Mouse (Mus musculus) C2C12 (cell line): ENCODE measurements around the gene Tyk2. TPM values are rescaled to one million over a fixed set of nuclear protein-coding genes. Genes with fewer than 3 reads are reported as not detected.

Experiments
- H3K27me3 ChIP-seq: one replicate; pipeline ENCODE4 v1.6.1; 2011; ENCODE audit not compliant: control insufficient read depth, insufficient read depth, insufficient read length
- H3K36me3 ChIP-seq: one replicate; pipeline ENCODE4 v1.6.1; 2011; ENCODE audit not compliant: control insufficient read depth, insufficient read depth
- H3K4me3 ChIP-seq: one replicate; pipeline ENCODE4 v1.5.1; 2011; ENCODE audit warnings: mild to moderate bottlenecking, control low read depth; ENCODE audit not compliant: poor library complexity, insufficient read depth, severe bottlenecking
- H3K79me2 ChIP-seq: one replicate; pipeline ENCODE4 v1.6.1; 2011; ENCODE audit not compliant: control insufficient read depth, insufficient read depth
- H3K79me3 ChIP-seq: one replicate; pipeline ENCODE4 v1.6.1; 2011; ENCODE audit warnings: low read depth, control low read depth
- H3ac ChIP-seq: one replicate; pipeline ENCODE3; 2011; ENCODE audit warnings: low read depth; ENCODE audit not compliant: control insufficient read depth, insufficient read length
- CEBPB ChIP-seq: IDR thresholded peaks from one replicate; pipeline ENCODE4 v1.6.1; 2011; ENCODE audit warnings: low read depth, mild to moderate bottlenecking, control low read depth, moderate library complexity
- CTCF ChIP-seq: IDR thresholded peaks from one replicate; pipeline ENCODE4 v1.5.1; 2011; ENCODE audit not compliant: control insufficient read depth, insufficient read depth, insufficient read length
- FOSL1 ChIP-seq: IDR thresholded peaks from one replicate; pipeline ENCODE4 v1.8.0; 2011; ENCODE audit warnings: mild to moderate bottlenecking, low read length; ENCODE audit not compliant: poor library complexity, insufficient read depth, severe bottlenecking
- MAX ChIP-seq: IDR thresholded peaks from one replicate; pipeline ENCODE4 v1.6.1; 2011; ENCODE audit warnings: mild to moderate bottlenecking, control low read depth
- MYOD1 ChIP-seq: IDR thresholded peaks from one replicate; pipeline ENCODE4 v1.6.1; 2011; ENCODE audit warnings: low read depth; ENCODE audit not compliant: control insufficient read depth, insufficient read length
- MYOG ChIP-seq: IDR thresholded peaks from one replicate; pipeline ENCODE4 v1.6.1; 2011; ENCODE audit not compliant: control insufficient read depth, insufficient read length; ENCODE audit errors: extremely low read depth
- USF1 ChIP-seq: IDR thresholded peaks from one replicate; pipeline ENCODE4 v1.6.1; 2011; ENCODE audit warnings: low read depth, mild to moderate bottlenecking, control low read depth, moderate library complexity
- polyA plus RNA-seq: library from polyadenylated mRNA; unstranded; fragments of >200 nt; fragmentation: generic; extraction: Trizol; gene quantifications from one replicate; pipeline ENCODE4 v1.2.1, GENCODE M21; 2012; ENCODE audit warnings: missing spikeins

Tyk2 gene
- polyA plus RNA-seq, 1 experiment, result 8.7 TPM

DNA sequence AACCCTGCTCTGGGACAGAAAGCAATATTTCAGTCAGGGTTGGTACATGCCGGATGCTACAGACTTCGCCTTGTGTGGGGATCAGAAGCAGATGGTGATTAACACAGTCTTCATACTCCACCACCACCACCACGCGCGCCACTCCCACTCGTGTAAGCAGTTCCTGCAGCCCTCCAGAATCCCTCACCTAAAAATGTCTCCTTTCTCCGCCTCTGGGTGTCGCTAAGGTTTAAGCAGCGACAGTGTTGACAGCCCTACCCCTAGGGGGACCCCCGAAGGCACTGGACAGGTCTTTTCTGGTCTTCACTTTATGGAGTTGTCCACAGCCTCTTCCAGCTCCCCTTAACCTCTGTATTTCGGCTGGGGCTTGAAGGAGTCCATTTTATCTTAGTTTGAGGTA, 21.7 kb upstream of the Tyk2 start:
- TF ChIP-seq CTCF (peak; percentile 81), MYOG (no peak), MAX (no peak)
- Histone ChIP-seq H3ac (no peak overlapping the region), H3K36me3 (no peaks in the 10 kb centered on the region), H3K79me2 (peaks cover 20% of the 10 kb centered on the region), H3K4me3 (no peak overlapping the region), H3K27me3 (no peaks in the 10 kb centered on the region), H3K79me3 (peaks cover 18% of the 10 kb centered on the region)

DNA sequence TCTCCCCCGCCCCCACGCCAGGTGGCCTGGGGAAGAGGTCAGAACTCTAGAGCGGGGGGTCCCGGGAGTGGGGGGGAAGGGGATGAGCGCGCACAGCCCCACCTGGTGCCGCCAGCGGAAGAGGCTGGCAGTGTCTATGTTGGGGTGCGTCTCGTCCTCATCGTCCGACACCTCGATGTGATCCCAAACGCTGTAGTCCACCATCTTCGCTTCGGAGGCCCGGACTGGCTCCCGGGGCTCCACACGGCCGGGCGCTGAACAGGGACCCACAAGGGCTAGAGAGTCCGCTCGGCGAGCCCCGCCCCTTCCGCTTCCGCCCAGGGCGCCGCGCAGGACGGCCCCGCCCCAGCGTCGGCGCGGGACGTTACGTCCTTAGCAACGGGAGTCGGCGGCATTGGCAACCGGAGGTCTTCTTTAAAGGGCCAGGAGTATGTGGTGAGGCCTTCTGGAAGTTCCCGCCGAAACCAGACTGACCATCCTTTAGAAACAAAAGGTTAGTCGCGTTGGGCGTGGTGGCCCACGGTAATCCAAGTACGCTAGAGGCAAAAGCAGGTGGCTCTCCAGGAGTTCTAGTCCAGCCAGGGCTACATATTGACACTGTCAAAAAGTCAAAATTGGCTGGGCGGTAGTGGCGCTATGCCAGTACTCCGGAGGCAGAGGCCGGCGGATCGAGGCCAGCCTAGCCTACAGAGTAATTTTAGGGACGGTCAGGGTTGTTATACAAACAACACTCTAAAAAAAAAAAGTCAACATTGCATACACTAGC, 18.8 kb upstream of the Tyk2 start, which contains the start of gene Cdc37:
Gene Cdc37 (minus strand): TSS at position 329 of the 766 bp plus-strand sequence.
- H3K27me3 ChIP-seq, result no peaks in the 10 kb centered on the region
- TF ChIP-seq MAX (no peak), FOSL1 (no peak), USF1 (no peak), MYOG (no peak), MYOD1 (no peak), CEBPB (no peak), CTCF (no peak)
- H3K4me3 ChIP-seq, result peak within 1 kb of the TSS; percentile 91
- H3ac ChIP-seq, result peak within 1 kb of the TSS; percentile 96
- H3K79me2 ChIP-seq, result peaks cover 49% of the 10 kb centered on the region
- peaks cover 46% of the 10 kb centered on the region for H3K79me3 ChIP-seq
- peaks cover 18% of the 10 kb centered on the region for H3K36me3 ChIP-seq

DNA sequence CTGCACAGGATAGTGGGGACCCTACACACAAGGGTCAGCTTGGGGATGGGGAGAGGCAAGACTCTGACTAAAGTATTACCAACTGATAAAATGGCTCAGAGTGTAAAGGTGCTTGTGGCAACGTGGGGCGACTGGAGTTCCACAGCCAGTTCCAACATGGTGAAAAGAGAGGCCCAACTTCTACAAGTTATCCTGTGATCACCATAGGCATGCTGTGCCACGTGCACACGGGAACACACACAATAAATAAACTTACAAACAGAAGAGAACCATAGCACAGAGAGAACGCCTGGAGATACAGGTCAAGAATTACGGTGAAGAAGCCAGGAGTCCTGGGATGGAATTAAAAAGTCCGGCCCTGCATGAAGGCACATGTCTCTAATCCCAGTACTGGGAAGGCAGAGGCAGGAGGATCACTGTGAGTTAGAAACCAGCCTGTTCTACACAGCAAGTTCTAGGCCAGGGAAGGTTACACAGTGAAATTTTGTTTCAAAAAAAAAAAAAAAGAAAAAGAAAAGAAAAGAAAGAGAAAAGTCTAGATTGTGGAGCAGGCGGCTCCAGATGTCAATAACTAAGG, 18.1 kb upstream of the Tyk2 start:
- H3K36me3 ChIP-seq, result peaks cover 24% of the 10 kb centered on the region
- peaks cover 56% of the 10 kb centered on the region for H3K79me2 ChIP-seq
- no peaks in the 10 kb centered on the region for H3K27me3 ChIP-seq
- H3K79me3 ChIP-seq, result peaks cover 53% of the 10 kb centered on the region
- H3K4me3 ChIP-seq, result peak overlapping the region; percentile 91
- H3ac ChIP-seq, result peak overlapping the region; percentile 96
- no peak for TF ChIP-seq MAX
- TF ChIP-seq USF1, result no peak
- no peak for TF ChIP-seq MYOD1
- TF ChIP-seq MYOG, result no peak
- TF ChIP-seq CEBPB, result no peak
- no peak for TF ChIP-seq FOSL1
- TF ChIP-seq CTCF, result no peak

DNA sequence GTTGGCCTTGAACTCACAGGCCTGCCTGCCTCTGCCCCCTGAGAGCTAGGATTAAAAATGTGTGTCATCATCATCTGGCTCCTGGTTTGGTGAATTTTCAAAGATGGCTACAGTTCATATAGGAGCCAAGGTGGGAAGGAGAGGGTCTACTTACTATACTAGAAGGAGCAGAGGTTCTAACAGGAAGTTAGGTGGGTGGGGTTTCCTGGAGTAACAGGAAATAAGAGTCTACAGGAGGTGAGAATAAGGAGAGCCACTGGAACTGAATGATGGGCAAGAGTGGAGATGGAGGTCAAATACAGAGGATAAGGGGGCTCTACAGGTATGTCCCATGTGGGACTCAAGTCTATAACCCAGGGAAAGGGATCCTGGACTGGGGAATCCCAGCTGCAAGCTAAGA, 17.4 kb upstream of the Tyk2 start:
- peaks cover 29% of the 10 kb centered on the region for H3K36me3 ChIP-seq
- TF ChIP-seq FOSL1, result no peak
- no peak for TF ChIP-seq MYOG
- no peak for TF ChIP-seq MAX
- no peak for TF ChIP-seq CEBPB
- no peak for TF ChIP-seq CTCF
- TF ChIP-seq USF1, result no peak
- TF ChIP-seq MYOD1, result no peak
- peak overlapping the region; percentile 91 for H3K4me3 ChIP-seq
- no peaks in the 10 kb centered on the region for H3K27me3 ChIP-seq
- H3ac ChIP-seq, result peak overlapping the region; percentile 19
- H3K79me3 ChIP-seq, result peaks cover 56% of the 10 kb centered on the region
- H3K79me2 ChIP-seq, result peaks cover 63% of the 10 kb centered on the region

DNA sequence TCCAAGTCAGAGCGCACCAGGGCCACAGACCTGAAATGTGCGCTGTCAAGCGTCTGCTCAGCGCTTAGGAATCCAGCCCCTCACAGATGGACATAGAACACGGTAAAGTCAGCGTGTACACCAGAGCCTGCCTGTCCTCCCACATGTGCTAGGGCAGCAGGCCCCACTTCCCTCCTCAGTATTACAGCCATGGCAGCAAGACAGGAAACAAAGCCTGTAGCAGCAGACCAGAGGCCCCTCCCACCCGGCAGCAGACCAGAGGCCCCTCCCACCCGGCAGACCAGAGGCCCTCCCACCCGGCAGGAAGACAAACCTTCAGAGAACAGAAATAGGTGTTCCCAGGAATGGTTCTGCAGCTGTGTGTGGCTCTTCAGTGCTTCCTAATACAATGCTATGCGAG, 15.7 kb upstream of the Tyk2 start:
- H3K27me3 ChIP-seq, result no peaks in the 10 kb centered on the region
- H3ac ChIP-seq, result no peak overlapping the region
- H3K4me3 ChIP-seq, result no peak overlapping the region
- H3K79me3 ChIP-seq, result peaks cover 59% of the 10 kb centered on the region
- H3K79me2 ChIP-seq, result peaks cover 70% of the 10 kb centered on the region
- H3K36me3 ChIP-seq, result peaks cover 43% of the 10 kb centered on the region
- TF ChIP-seq MYOD1, result no peak
- TF ChIP-seq CEBPB, result no peak
- no peak for TF ChIP-seq MAX
- no peak for TF ChIP-seq USF1
- TF ChIP-seq CTCF, result no peak
- TF ChIP-seq MYOG, result no peak
- TF ChIP-seq FOSL1, result no peak

DNA sequence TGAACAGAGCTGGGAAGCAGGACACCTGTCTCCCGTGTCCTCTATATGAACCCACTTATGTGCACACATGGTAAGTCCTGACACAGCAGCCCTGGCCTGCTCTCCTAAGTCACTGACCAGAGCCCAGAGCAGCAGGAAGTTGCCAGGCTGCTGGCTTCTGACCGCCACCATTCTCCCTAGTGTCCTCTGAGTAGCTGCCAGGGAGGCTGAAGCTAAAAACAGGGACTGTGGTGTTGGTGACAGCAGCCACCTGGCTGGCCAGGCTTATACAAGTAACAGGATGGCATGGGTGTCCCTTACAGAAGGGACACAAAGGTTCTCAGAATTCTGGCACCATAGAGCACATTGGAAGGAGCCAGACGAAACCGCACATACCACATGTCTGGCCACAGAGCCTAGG, 14.4 kb upstream of the Tyk2 start:
- H3K79me3 ChIP-seq, result peaks cover 59% of the 10 kb centered on the region
- H3ac ChIP-seq, result no peak overlapping the region
- no peak overlapping the region for H3K4me3 ChIP-seq
- H3K36me3 ChIP-seq, result peaks cover 55% of the 10 kb centered on the region
- H3K27me3 ChIP-seq, result no peaks in the 10 kb centered on the region
- TF ChIP-seq CEBPB, result no peak
- TF ChIP-seq MYOG, result no peak
- H3K79me2 ChIP-seq, result peaks cover 70% of the 10 kb centered on the region
